Comparison of ENCODE assay signal across 8 mouse cellular contexts in genomic region chr7:105481505-105482411, GRCm38 (mm10). TPM values are rescaled to one million over a fixed set of nuclear protein-coding genes. Genes with fewer than 3 reads are reported as not detected.
DNase-seq lines count a peak whose midpoint lies in the region; ATAC-seq lines count a peak whose summit lies in the region.

TSS of gene Cavin3 (minus strand) at chr7:105482300.

- H3K4me3 ChIP-seq in hindbrain, embryonic 15.5 days, result peak within 1 kb of the TSS; percentile 50

- DNase-seq in adrenal gland, postnatal 25 days, result peak; percentile 86
- DNase-seq in embryo, embryonic 10 days (ENCODE audit: low spot score), result peak; percentile 71
- peak; percentile 82 for DNase-seq in gastrocnemius, postnatal 10 days
- DNase-seq in left cerebral cortex, adult 18-20 months (ENCODE audit: low spot score in 2 of 2), result peak; percentile 66 to 73
- DNase-seq in lung, postnatal 25 days (ENCODE audit: low spot score), result peak; percentile 71
- peak; percentile 60 for DNase-seq in right cerebral cortex, postnatal 14 days

- no peaks in the 10 kb centered on the region for H3K9me3 ChIP-seq in hindbrain, embryonic 15.5 days

- no peaks in the 10 kb centered on the region for H3K27me3 ChIP-seq in hindbrain, embryonic 15.5 days

- peaks cover 21% of the 10 kb centered on the region for H3K4me1 ChIP-seq in hindbrain, embryonic 15.5 days (replicated peaks)

- peak within 1 kb of the TSS; percentile 86 for H3K27ac ChIP-seq in hindbrain, embryonic 15.5 days (replicated peaks)

- H3K36me3 ChIP-seq in hindbrain, embryonic 15.5 days, result no peaks in the 10 kb centered on the region

- H3K9ac ChIP-seq in hindbrain, embryonic 15.5 days, result peak within 1 kb of the TSS; percentile 69

- WGBS in hindbrain, embryonic 15.5 days, result 3% methylated on average over 63 of the region's 63 CpGs

- peak; percentile 89 for ATAC-seq in hindbrain, embryonic 15.5 days (ENCODE audit: low FRiP score, low read depth)
- no peak for ATAC-seq in inflammation-experienced regulatory T-cells, adult 6 months

- peak within 1 kb of the TSS; percentile 89 for H3K4me2 ChIP-seq in hindbrain, embryonic 15.5 days

RNA-seq across cellular contexts. Expression of gene Cavin3, which starts in this region (rescaled TPM):
- 77.1 and 96.1 TPM in 2 replicates for total RNA-seq in adrenal gland, postnatal 25 days (2021)
- total RNA-seq in gastrocnemius, postnatal 10 days (2021), result 10 to 100 TPM; 37.4 to 43.2 TPM
- 37.6 and 41.2 TPM in 2 replicates for polyA plus RNA-seq in hindbrain, embryonic 15.5 days (2015; fragmentation: Nextera tagmentation; extraction: Ambion mirVana)
- total RNA-seq in left cerebral cortex, adult 18-20 months (2021), result 10 to 100 TPM; 17.9 to 19.8 TPM
- polyA plus RNA-seq in inflammation-experienced regulatory T-cells, adult 6 months (2017; shearing (Covaris generic)), result not detected

Comparison
In these comparisons a context has a peak if more than half of its experiments do, and no peak if none do; other contexts are left out.
1. RNA of gene Cavin3 (polyA plus RNA-seq): 37.6 to 41.2 TPM in hindbrain, embryonic 15.5 days; not detected in inflammation-experienced regulatory T-cells, adult 6 months; every median in the first group is over 10 times any median in the second.
2. Peak in every context shown above with its lines, with median percentiles within 50 percentile points of each other: DNase-seq.